Mouse (Mus musculus): ENCODE data around the gene Rpl9-ps6. TPM values are rescaled to one million over a fixed set of nuclear protein-coding genes. Genes with fewer than 3 reads are reported as not detected.

Rpl9-ps6 gene
- 10 to 100 TPM; 27.0 to 36.9 TPM for total RNA-seq (2021)
- long read RNA-seq, transcript Rpl9-ps6-201 (1 exons, 714 nt) = major isoform, 24 of 24 reads
- long read RNA-seq, partial matches to known transcripts = 0 of 24 reads
- long read RNA-seq, other reads (novel, unspliced or antisense) = 0 of 24 reads

GRCm38 (mm10) chr19:32466478-32466877 is at the start of gene Rpl9-ps6:
Gene Rpl9-ps6 (minus strand): TSS chr19:32466578.
- no peak for DNase-seq (ENCODE audit: low spot score in 2 of 2)

DNA sequence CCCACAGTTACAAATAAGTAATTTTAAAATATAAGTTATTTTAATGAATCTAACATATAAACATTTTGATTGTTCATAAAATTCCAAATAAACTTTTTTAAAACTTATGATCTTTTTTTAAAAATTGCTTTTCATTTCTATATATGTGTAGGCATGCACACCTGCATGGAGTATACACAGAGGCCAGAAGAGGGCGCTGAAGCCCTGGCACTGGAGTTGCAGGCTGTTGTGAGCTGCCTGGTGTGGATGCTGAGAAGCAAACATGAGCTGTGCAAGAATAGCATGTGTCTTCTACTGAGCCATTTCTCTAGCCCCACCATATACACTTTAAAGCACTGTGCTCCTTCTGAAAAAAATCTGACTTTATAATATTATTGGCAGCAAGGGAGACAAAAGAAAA is 46.1 kb upstream of the Rpl9-ps6 start:
- no peak for DNase-seq (ENCODE audit: low spot score in 2 of 2)

- DNase-seq (ENCODE audit: low spot score in 2 of 2) = no peak
Observed at GRCm38 (mm10) chr19:32510962-32511361, 44.6 kb upstream of the Rpl9-ps6 start.

DNA sequence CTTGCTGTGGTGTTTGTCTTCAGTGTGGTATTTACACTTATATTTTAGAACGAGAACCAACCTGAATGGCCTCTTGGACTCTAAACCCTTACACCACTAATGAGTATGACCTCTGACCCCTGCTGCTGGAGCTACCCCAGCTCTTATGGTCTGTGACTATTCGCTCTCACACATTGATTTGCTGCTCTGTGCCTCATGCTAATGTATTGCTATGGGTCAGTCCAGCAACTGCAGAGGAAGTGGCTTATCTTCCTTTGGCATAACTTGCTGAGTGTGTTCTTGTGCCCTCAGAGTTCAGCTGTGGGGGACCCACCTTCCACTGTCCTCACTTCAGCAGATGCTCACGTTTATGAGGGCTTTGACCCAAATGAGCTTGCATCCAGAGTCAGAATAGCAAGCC is 43.9 kb upstream of the Rpl9-ps6 start:
- DNase-seq (ENCODE audit: low spot score in 2 of 2) = no peak

GRCm38 (mm10) chr19:32507526-32507925 is 41.1 kb upstream of the Rpl9-ps6 start:
- no peak for DNase-seq (ENCODE audit: low spot score in 2 of 2)

DNA sequence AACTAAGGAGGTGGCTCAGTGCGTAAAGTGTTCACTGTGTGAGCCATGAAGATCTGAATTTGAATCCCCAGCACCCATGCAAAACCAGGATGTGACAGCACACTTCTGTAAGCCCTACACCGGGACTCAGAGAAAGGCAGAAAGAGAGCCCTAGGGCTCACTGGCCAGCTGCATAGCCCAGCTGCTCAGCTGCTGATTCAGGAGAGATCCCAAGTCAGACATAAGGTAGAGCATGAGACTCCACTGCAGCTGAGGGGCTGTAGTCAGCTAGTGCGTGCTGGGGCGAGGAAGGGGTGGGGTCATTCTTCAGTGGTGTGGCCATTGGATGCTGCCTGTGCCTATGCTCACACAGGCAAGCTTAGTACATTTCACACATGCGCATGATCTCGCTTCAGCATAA is 40.7 kb upstream of the Rpl9-ps6 start:
- DNase-seq (ENCODE audit: low spot score in 2 of 2) = no peak

DNA sequence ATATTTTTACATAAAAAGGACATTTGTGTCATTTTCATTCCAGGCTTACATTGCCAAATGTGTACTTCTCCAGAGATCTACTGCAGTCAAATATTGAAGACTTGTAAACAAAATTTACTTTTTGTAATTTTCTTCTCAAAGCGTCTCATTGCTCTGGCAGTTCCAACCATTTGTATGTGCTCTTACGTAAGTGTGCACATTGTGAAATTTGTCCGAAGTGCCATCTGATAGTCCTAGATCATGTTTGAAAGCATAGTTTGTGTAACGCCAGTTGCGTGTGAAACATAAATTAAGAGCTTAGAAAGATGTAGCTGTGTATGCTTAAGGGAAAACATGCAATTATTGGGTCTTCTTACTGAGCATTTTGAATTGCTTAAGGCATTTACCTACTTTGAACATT is 40.1 kb upstream of the Rpl9-ps6 start:
- no peak for DNase-seq (ENCODE audit: low spot score in 2 of 2)

DNA sequence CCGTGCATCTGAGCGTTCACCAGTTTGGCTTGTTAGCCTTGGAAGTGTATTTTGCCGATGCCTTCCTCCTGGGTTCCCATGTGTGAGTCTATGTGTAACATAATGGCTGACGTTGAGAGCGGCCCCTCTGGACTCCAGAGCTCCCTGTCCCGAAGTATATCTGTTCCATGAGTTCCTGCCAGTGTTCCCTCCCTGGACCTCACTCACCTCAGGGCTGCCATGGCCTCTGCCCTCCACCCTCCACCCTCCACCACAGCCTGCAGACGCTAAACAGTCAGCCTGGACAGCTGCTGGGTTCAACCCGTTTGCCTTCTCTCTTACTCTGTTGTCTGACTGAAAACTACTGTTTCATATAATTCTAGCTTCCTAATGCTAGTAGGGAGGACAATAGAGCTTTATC is 39.7 kb upstream of the Rpl9-ps6 start:
- no peak for DNase-seq (ENCODE audit: low spot score in 2 of 2)

DNA sequence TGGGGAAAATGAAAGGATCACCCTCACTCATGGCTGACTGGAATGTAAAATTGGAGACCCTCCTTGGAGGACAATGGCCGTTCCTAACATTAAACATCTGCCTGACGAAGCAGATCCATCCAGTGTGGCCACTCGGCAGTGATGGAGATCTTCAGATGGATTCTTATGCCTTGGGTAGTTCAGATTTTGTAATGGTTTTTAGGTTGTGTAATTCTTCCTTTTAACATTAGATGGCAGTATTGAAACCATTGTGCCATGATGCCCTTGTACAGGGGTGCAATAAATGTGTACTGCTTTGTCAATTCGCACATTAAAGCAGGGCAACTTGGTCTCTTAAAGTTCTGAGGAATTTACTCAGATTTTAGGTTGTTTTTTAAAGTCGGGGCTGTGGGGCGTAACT is 35.0 kb upstream of the Rpl9-ps6 start:
- no peak for DNase-seq (ENCODE audit: low spot score in 2 of 2)

DNA sequence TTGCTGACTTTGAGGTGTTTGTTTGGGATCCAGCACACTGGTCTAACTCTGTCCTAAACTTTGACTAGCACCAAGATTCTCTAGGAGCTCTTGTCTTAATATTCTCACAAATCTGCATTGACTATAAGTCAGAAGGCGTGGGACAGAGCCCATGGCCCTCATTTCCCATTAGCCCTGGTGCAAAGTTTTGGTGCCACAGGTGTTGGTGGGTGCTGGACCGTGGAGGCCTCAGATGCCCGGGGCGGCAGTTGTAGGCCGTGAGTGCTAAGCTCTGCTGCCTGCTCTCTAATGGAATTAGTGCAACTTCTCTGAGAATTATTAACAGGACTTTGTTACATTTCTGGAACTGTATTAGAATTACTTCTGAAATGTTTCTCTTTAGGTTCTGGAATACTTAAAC is 31.6 kb upstream of the Rpl9-ps6 start:
- DNase-seq (ENCODE audit: low spot score in 2 of 2) = no peak

GRCm38 (mm10) chr19:32497411-32497810 is 31.0 kb upstream of the Rpl9-ps6 start:
- no peak for DNase-seq (ENCODE audit: low spot score in 2 of 2)

DNA sequence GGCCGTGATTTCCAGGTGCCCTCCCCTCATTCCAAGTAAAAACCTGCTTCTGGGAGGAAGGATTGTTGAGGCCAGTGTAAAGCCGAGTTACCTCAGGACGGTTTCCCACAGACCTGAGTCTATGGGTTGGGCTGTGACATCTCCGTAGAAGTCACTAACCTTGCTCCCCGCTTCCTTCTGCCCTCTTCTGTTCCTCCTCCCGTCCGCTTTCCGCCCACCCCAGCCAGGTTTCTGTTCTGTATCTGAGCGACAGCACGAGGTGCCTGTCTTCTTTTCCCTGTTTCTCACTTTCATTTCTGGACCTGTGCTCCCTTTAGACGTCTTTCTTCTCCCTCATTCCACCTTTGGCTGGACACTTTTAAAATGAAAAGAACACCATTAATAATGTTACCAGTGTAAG is 28.7 kb upstream of the Rpl9-ps6 start:
- DNase-seq (ENCODE audit: low spot score in 2 of 2) = no peak

GRCm38 (mm10) chr19:32494611-32495010 is 28.2 kb upstream of the Rpl9-ps6 start:
- DNase-seq (ENCODE audit: low spot score in 2 of 2) = no peak

GRCm38 (mm10) chr19:32493471-32493870 is 27.1 kb upstream of the Rpl9-ps6 start:
- DNase-seq (ENCODE audit: low spot score in 2 of 2) = peak in 1 of 2 experiments; percentile 32

DNA sequence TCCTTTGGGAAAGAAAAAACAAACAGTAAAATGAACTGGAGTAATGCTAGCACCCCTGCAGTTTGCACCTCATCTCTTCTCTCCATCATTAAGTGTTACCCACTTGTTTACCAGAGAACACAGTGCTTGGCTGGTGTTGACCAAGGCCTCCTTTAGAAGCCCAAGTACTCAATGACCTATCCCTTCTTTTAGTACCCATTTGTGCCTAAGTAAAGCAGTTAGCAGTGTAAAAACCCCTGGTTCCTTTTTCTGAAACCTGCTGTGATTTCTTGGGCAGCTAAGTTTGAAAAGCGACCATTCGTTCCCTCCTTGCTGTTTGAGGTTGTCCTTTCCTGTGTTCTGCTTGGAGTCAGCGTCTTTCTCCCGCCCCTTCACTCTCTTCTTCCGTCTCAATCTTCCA is 26.6 kb upstream of the Rpl9-ps6 start:
- DNase-seq (ENCODE audit: low spot score in 2 of 2) = no peak

DNA sequence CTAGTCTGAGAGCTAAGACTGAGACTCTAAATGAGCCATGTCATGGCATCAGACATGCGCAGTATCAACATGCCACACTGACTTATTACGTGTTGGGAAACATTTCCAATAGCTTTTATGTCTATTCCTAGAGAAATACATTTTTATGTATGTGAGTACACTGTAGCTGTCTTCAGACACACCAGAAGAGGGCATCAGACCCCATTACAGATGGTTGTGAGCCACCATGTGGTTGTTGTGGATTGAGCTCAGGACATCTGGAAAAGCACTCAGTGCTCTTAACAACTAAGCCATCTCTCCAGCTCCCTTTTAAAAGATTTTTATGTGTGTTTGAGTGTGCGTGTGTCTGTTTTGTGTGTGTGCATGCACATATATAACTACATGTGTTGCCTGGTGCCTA is 26.0 kb upstream of the Rpl9-ps6 start:
- no peak for DNase-seq (ENCODE audit: low spot score in 2 of 2)

DNA sequence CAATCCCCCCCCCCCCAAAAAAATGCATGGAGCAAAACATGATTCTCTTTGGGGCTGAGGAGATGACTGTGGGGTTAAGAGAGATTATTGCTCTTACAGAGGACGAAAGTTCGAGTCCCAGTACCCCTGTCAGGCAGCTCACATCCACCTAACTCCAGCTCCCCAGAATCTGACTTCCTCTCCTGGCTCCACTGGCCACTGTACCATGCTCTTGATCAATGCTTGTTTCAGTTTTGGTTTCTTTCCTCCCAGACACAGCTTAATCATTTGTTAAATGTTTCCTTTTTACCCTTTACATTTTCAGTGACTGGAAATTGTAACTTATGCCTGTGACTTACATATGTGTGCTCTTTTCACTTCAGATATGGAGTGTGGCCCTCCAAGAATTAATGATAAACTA is 24.6 kb upstream of the Rpl9-ps6 start:
- DNase-seq (ENCODE audit: low spot score in 2 of 2) = no peak

- DNase-seq (ENCODE audit: low spot score in 2 of 2) = no peak
Observed at GRCm38 (mm10) chr19:32489166-32489895, 23.0 kb upstream of the Rpl9-ps6 start.

GRCm38 (mm10) chr19:32487595-32488255 is 21.3 kb upstream of the Rpl9-ps6 start:
- DNase-seq (ENCODE audit: low spot score in 2 of 2) = no peak

DNA sequence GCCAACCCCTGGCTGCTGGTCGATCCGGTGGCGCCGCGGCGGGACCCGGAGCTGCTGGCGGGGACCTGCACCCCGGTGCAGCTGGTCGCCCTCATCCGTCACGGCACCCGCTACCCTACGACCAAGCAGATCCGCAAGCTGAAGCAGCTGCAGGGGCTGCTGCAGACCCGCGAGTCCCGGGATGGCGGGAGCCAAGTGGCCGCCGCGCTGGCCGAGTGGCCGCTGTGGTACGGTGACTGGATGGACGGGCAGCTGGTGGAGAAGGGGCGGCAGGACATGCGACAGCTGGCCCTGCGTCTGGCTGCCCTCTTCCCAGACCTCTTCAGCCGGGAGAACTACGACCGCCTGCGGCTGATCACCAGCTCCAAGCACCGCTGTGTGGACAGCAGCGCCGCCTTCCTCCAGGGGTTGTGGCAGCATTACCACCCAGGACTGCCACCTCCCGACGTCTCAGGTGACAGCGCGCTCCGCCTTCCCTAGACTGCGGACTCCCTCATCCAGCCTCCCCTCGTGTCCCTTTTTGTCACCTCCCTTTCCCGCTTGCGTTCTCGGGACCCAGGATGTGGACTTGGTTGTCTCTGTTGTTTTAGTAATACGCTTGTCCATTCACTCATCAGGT is 19.8 kb upstream of the Rpl9-ps6 start:
- DNase-seq (ENCODE audit: low spot score in 2 of 2) = peak; percentile 48 to 64

DNA sequence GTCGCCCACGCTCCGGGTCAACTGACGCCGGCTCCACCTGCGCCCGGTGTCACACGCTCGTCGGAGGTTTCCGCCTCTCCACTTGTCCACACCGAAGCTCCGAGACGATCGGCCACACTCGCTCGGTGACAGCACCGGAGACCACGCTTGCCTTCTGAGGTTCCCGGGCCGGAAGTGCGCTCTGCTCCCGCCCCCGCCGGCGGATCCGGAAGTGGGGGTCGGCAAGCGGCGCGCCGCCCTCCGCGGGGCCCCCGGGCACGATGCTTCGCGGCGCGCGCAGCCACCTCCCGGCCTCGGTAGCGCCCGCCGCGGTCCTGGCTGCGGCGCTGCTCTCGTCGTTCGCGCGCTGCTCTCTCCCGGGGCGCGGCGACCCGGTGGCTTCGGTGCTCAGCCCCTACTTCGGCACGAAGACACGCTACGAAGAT is 19.3 kb upstream of the Rpl9-ps6 start, which contains the start of gene Minpp1:
Minpp1 (plus strand) TSS at position 89 of the 425 bp plus-strand sequence.
- DNase-seq (ENCODE audit: low spot score in 2 of 2) = peak; percentile 85 to 90

Measured in layer of hippocampus, postnatal 10 days (tissue).